Mouse (Mus musculus) CD8-positive naive resting alpha-beta T cell, adult 2 months (primary cell): Measurements from ENCODE around the gene Gm8126.
"Not testable (repeated sequence)": the region's sequence is repeated elsewhere in the genome, so short reads cannot be mapped to it uniquely, and the experiment has no call there.

Experiments
- DNase-seq, 2 experiments: peaks; one replicate each; pipeline ENCODE4 v3.0.0; 2022; ENCODE audit warnings: low read depth in 2 of 2, low spot score in 2 of 2

The Gm8126 gene

GRCm38 (mm10) chr14:43258349-43258748 lies at the start of gene Gm8126:
TSS of gene Gm8126 (plus strand) at chr14:43258649.
- DNase-seq, result not testable (repeated sequence)

GRCm38 (mm10) chr14:43235204-43235603 lies 23.2 kb upstream of the Gm8126 start, which contains the start of gene Gm8122:
TSS of gene Gm8122 (minus strand) at chr14:43235304.
- not testable (repeated sequence) for DNase-seq

- not testable (repeated sequence) for DNase-seq
Observed at GRCm38 (mm10) chr14:43237769-43238168, 20.7 kb upstream of the Gm8126 start.

- DNase-seq, result not testable (repeated sequence)
Observed at GRCm38 (mm10) chr14:43249611-43250170, 8.8 kb upstream of the Gm8126 start.

GRCm38 (mm10) chr14:43250549-43251253 lies 7.7 kb upstream of the Gm8126 start:
- not testable (repeated sequence) for DNase-seq

GRCm38 (mm10) chr14:43256511-43256910 lies 1.9 kb upstream of the Gm8126 start:
- DNase-seq, result not testable (repeated sequence)

- DNase-seq, result not testable (repeated sequence)
Observed at GRCm38 (mm10) chr14:43263421-43263820, 5.0 kb downstream of the Gm8126 start.

- DNase-seq, result not testable (repeated sequence)
Observed at GRCm38 (mm10) chr14:43268521-43269084, 10.2 kb downstream of the Gm8126 start.

GRCm38 (mm10) chr14:43269211-43269610 lies 10.8 kb downstream of the Gm8126 start:
- DNase-seq, result not testable (repeated sequence)

GRCm38 (mm10) chr14:43273161-43273560 lies 14.7 kb downstream of the Gm8126 start:
- not testable (repeated sequence) for DNase-seq

- DNase-seq, result not testable (repeated sequence)
Observed at GRCm38 (mm10) chr14:43274986-43275511, 16.6 kb downstream of the Gm8126 start, which contains the start of gene Gm9732. TSS of gene Gm9732 (plus strand) at chr14:43275036.

GRCm38 (mm10) chr14:43275752-43276151 lies 17.3 kb downstream of the Gm8126 start:
- not testable (repeated sequence) for DNase-seq

GRCm38 (mm10) chr14:43277468-43277867 lies 19.0 kb downstream of the Gm8126 start:
- DNase-seq, result not testable (repeated sequence)

- DNase-seq, result not testable (repeated sequence)
Observed at GRCm38 (mm10) chr14:43278146-43278545, 19.7 kb downstream of the Gm8126 start.

GRCm38 (mm10) chr14:43278681-43279080 lies 20.2 kb downstream of the Gm8126 start:
- not testable (repeated sequence) for DNase-seq

GRCm38 (mm10) chr14:43293503-43293902 lies 35.1 kb downstream of the Gm8126 start, which contains the start of gene Gm8127:
TSS of gene Gm8127 (minus strand) at chr14:43293832.
- not testable (repeated sequence) for DNase-seq
